Mouse (Mus musculus): ENCODE results near the gene Trim27. TPM values are rescaled to one million over a fixed set of nuclear protein-coding genes. Genes with fewer than 3 reads are reported as not detected.

The Trim27 gene
- total and polyA plus RNA-seq, 3 experiments, result 134 to 198 (median 146) TPM

DNA sequence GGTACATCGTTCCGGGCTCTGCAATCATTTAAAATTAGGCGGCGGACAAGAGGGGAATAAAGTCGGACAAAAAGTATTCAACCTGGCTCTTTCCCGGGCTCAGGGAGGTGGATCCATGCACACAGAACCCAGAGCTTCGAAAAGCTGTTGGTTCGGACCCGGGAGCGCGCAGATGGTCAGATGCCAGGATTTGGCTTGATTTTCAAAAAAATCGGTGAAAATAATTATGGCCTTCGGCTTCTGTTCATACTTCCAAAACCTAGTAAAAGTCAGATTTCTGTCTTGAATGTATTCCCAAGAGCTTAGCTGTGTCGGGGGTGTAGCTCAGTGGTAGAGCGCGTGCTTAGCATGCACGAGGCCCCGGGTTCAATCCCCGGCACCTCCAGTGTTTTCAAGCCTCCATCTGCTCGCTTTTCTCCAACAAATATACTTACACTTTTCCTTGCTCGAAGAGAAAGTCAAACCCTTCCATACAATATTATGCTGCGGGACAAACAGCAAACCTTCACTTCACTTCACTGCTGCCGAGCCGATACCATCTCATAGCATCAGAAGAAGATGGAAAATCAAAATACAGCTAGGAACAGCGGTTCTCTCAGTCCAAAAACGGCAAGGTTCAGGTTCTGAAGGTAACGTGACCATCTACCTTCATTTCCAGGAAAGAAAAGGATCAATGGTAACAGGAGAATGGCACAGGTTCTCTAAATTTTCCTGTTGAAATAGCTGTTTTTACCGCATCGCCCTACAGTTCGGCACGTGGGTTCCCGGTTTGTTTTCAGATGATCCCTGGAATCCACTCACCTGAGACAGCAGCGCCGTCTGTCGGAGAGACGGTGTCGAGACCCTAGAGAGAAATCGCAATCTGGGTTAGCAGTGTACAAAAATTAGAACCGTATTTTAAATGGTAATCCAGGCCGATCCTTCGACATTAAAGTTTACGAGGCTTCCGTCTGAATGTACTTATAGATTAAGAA, 54.8 kb downstream of the Trim27 start:
- Histone ChIP-seq H3K4me2 (ENCODE audit: insufficient read depth, low read depth, poor library complexity, severe bottlenecking) (peak overlapping the region; percentile 94), H3K9ac (ENCODE audit: insufficient read depth, low read depth) (peak overlapping the region; percentile 79), H3K36me3 (replicated peaks in 1 of 2; ENCODE audit: control insufficient read depth in 1 of 2, insufficient read depth in 1 of 2, low read length in 1 of 2) (no peaks in the 10 kb centered on the region), H3K27me3 (replicated peaks) (peaks cover 29% of the 10 kb centered on the region), H3K4me1 (ENCODE audit: control insufficient read depth in 1 of 2, insufficient read depth in 2 of 2) (peaks cover 0 to 8% of the 10 kb centered on the region in 2 experiments; a peak in 2 of 4 replicates), H3K9me3 (replicated peaks; ENCODE audit: low read length) (peaks cover 10% of the 10 kb centered on the region), H3K79me2 (replicated peaks; ENCODE audit: control insufficient read depth, extremely low read depth, insufficient read depth, poor library complexity, severe bottlenecking) (no peaks in the 10 kb centered on the region), H3K27ac (ENCODE audit: insufficient read depth, low read depth) (peak overlapping the region; percentile 27; the same call in 1 of the 2 replicates), H3K4me3 (replicated peaks in 1 of 3; ENCODE audit: low read depth in 2 of 3, low read length in 2 of 3, poor library complexity in 1 of 3) (peak overlapping the region; percentile 64 to 75 (median 66))
- in situ Hi-C loops (cut with MboI; ENCODE audit: low pct_ligation_motif_present, low pct_unique_long_range_greater_than_20kb, low sequenced_read_pairs) (loop anchor here (25.0 kb wide), 1 partner anchor 297 kb away; no protein-coding TSS in a partner anchor), dilution Hi-C loops (cut with MboI; ENCODE audit: extremely low pct_ligation_motif_present, extremely low pct_unique_long_range_greater_than_20kb, low sequenced_read_pairs) (no loop called here)
- peak; percentile 94 for DNase-seq (ENCODE audit: extremely low read depth)
- TF ChIP-seq SIN3A (IDR thresholded peaks at IDR 0.05; ENCODE audit: low read length) (peak; percentile 62), UBTF (IDR thresholded peaks at IDR 0.05; ENCODE audit: low read depth, low read length) (no peak), POLR2A (IDR thresholded peaks at IDR 0.05; ENCODE audit: low read depth, low read length) (no peak), NRF1 (IDR thresholded peaks at IDR 0.05; ENCODE audit: low read depth, low read length) (peak; percentile 66), USF2 (conservative IDR thresholded peaks at IDR 0.05; ENCODE audit: low read depth, low read length) (0 out of 2 replicates have a peak, but pooled peaks have one; percentile 49), RAD21 (IDR thresholded peaks at IDR 0.05; ENCODE audit: low read depth, low read length) (peak; percentile 89), MYC (IDR thresholded peaks at IDR 0.05; ENCODE audit: low read depth, low read length) (peak; percentile 74; the same call in 1 of the 2 replicates), KAT2A (IDR thresholded peaks at IDR 0.05; ENCODE audit: insufficient replicate concordance, low read length) (0 out of 2 replicates have a peak, but pooled peaks have one; percentile 71), ZKSCAN1 (IDR thresholded peaks at IDR 0.05; ENCODE audit: borderline replicate concordance, low read depth, low read length) (no peak), ETS1 (conservative IDR thresholded peaks at IDR 0.05; ENCODE audit: low read depth, low read length) (0 out of 2 replicates have a peak, but pooled peaks have one; percentile 24), POLR2AphosphoS2 (IDR thresholded peaks at IDR 0.05; ENCODE audit: low read depth, low read length) (no peak), HCFC1 (IDR thresholded peaks at IDR 0.05; ENCODE audit: low read depth, low read length) (0 out of 2 replicates have a peak, but pooled peaks have one; percentile 19), JUND (conservative IDR thresholded peaks at IDR 0.05; ENCODE audit: low read depth, low read length) (peak; percentile 7; the same call in 1 of the 2 replicates), TBP (conservative IDR thresholded peaks at IDR 0.05; ENCODE audit: low read depth, low read length) (peak; percentile 99), SMC3 (IDR thresholded peaks at IDR 0.05; ENCODE audit: low read depth, low read length) (peak; percentile 65), EP300 (IDR thresholded peaks at IDR 0.05; ENCODE audit: low read length) (no peak), ZMIZ1 (IDR thresholded peaks at IDR 0.05; ENCODE audit: low read depth, low read length) (no peak), CHD2 (IDR thresholded peaks at IDR 0.05; ENCODE audit: low read length) (no peak), E2F4 (IDR thresholded peaks at IDR 0.05; ENCODE audit: insufficient replicate concordance, low read depth, low read length) (peak; percentile 62; the same call in 1 of the 2 replicates), ZNF384 (IDR thresholded peaks at IDR 0.05; ENCODE audit: low read depth, low read length) (peak; percentile 40; the same call in 1 of the 2 replicates), MAFK (IDR thresholded peaks at IDR 0.05; ENCODE audit: insufficient replicate concordance, low read length) (peak; percentile 95), CTCF (conservative IDR thresholded peaks at IDR 0.05 in 1 of 2, IDR thresholded peaks at IDR 0.05 in 1 of 2; ENCODE audit: low read depth in 2 of 2, low read length in 2 of 2) (peak; percentile 63 to 86), RCOR1 (conservative IDR thresholded peaks at IDR 0.05; ENCODE audit: low read depth, low read length) (0 out of 2 replicates have a peak, but pooled peaks have one; percentile 85), GABPA (IDR thresholded peaks at IDR 0.05; ENCODE audit: insufficient replicate concordance, low read depth, low read length) (no peak), IRF4 (IDR thresholded peaks at IDR 0.05; ENCODE audit: low read depth, low read length) (peak; percentile 66), NELFE (IDR thresholded peaks at IDR 0.05; ENCODE audit: low read depth, low read length) (peak; percentile 28; the same call in 1 of the 2 replicates), PAX5 (IDR thresholded peaks at IDR 0.05; ENCODE audit: low read length) (no peak), BHLHE40 (IDR thresholded peaks at IDR 0.05; ENCODE audit: low read depth, low read length) (peak; percentile 97), ELF1 (IDR thresholded peaks at IDR 0.05; ENCODE audit: low read depth, low read length) (peak; percentile 97), MXI1 (IDR thresholded peaks at IDR 0.05; ENCODE audit: low read depth, low read length) (peak; percentile 91), MAX (IDR thresholded peaks at IDR 0.05; ENCODE audit: low read length) (peak; percentile 92), MEF2A (IDR thresholded peaks at IDR 0.05; ENCODE audit: borderline replicate concordance, low read depth, low read length) (peak; percentile 45; the same call in 1 of the 2 replicates), MAZ (IDR thresholded peaks at IDR 0.05; ENCODE audit: low read depth, low read length) (peak; percentile 26; the same call in 1 of the 2 replicates), ZC3H11A (IDR thresholded peaks at IDR 0.05; ENCODE audit: low read depth, low read length) (no peak; the same call in 1 of the 2 replicates), CHD1 (IDR thresholded peaks at IDR 0.05; ENCODE audit: low read depth, low read length) (0 out of 2 replicates have a peak, but pooled peaks have one; percentile 15), TCF12 (IDR thresholded peaks at IDR 0.05; ENCODE audit: low read depth, low read length) (0 out of 2 replicates have a peak, but pooled peaks have one; percentile 28)

Measured in CH12.LX (cell line).